Mouse (Mus musculus) neural tube, embryonic 14.5 days (tissue): ENCODE data around the gene Rubcn. TPM values are rescaled to one million over a fixed set of nuclear protein-coding genes. Genes with fewer than 3 reads are reported as not detected.

Source experiments
- ATAC-seq: fragments of 200-750 bp; cut with Nextera tagmentation; 2 replicates; pipeline ENCODE4 v1.8.0; 2017; ENCODE audit warnings: low read depth, mild to moderate bottlenecking, moderate TSS enrichment, moderate library complexity
- H3K27ac ChIP-seq: fragments of 300-500 bp; sonication (generic); 2 replicates; pipeline ENCODE4 v1.5.1; 2014; ENCODE audit warnings: low read depth, mild to moderate bottlenecking, control low read depth, low read length, moderate library complexity, mixed read lengths
- H3K27me3 ChIP-seq: fragments of 300-500 bp; sonication (generic); 2 replicates; pipeline ENCODE4 v1.6.1; 2014; ENCODE audit warnings: low read length; ENCODE audit not compliant: control insufficient read depth, insufficient read depth
- H3K36me3 ChIP-seq: fragments of 300-500 bp; sonication (generic); 2 replicates; pipeline ENCODE4 v1.6.1; 2014; ENCODE audit warnings: low read length, mixed read lengths; ENCODE audit not compliant: control insufficient read depth, insufficient read depth
- H3K4me1 ChIP-seq: fragments of 300-500 bp; sonication (generic); 2 replicates; pipeline ENCODE4 v1.6.1; 2014; ENCODE audit warnings: low read length; ENCODE audit not compliant: control insufficient read depth, insufficient read depth
- H3K4me2 ChIP-seq: fragments of 300-500 bp; sonication (generic); 2 replicates; pipeline ENCODE4 v1.6.1; 2014; ENCODE audit warnings: mild to moderate bottlenecking, low read depth, low read length, control low read depth
- H3K4me3 ChIP-seq: fragments of 300-500 bp; sonication (generic); 2 replicates; pipeline ENCODE4 v1.5.1; 2014; ENCODE audit warnings: low read depth, low read length, control low read depth, mixed read lengths
- H3K9ac ChIP-seq: fragments of 300-500 bp; sonication (generic); replicated peaks from 2 replicates; pipeline ENCODE4 v1.6.1; 2014; ENCODE audit warnings: low read depth, mild to moderate bottlenecking, control low read depth, low read length, mixed read lengths
- H3K9me3 ChIP-seq: fragments of 300-500 bp; sonication (generic); 2 replicates; pipeline ENCODE4 v1.6.1; 2016; ENCODE audit warnings: low read length; ENCODE audit not compliant: control insufficient read depth
- WGBS: fragments of 180-500 bp; shearing (Covaris S2); extraction: QIAGEN DNeasy Blood & Tissue Kit; methylation state at CpG from one replicate; pipeline ENCODE4 v1.1.7; 2014; 5-methylcytosine and 5-hydroxymethylcytosine counted together
- polyA plus RNA-seq: library from polyadenylated mRNA; unstranded; fragments of >200 nt; fragmentation: Nextera tagmentation; extraction: Ambion mirVana; gene quantifications from 2 replicates; pipeline ENCODE4 v1.2.1, GENCODE M21; 2014

The Rubcn gene
- polyA plus RNA-seq, 1 experiment from 2014 or later = 29.1 TPM

DNA sequence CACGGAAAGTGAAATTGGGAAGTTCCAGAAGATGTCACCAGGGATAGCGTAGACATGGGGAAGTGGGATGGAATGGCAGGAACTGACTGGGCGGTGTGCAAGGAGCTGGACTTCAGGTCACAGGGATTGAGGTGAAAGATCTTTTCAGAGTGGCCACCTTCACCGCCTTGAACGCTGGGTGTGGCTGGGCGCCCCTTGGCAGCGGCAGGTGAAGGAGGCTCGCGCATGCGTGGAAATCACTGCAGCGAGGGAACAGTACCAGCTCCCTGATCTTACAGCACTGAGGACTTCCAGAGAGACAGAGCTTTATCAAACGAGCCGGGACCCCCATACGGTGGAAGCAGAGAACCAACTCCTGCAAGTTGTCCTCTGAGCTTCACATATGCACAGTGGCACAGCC is 63.0 kb downstream of the Rubcn start:
- H3K9me3 ChIP-seq = no peaks in the 10 kb centered on the region
- no peak overlapping the region for H3K9ac ChIP-seq
- WGBS = 24% methylated on average over 14 of the region's 14 CpGs

DNA sequence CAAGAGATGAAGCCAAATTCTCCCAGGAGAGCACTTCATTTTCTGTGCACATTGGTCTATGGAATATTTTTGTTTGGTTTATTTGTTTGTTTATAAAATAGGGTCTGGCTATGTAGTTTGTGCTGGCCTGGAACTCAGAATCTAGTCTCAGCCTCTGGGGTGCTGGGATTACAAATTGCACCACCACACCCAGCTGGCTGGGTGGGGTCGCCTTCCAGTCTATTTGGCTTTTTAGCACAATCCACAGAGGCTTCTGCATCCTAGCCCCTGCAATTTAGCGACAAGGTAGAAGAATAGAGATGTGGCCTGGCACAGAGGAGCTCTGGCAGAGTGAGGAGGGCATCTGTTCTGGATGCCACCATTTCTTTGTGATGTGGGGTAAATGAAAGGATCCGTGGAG is 63.8 kb downstream of the Rubcn start:
- Histone ChIP-seq H3K4me1 (0 out of 2 replicates have a peak, but pooled peaks cover 3% of the 10 kb centered on the region), H3K36me3 (no peaks in the 10 kb centered on the region), H3K27ac (no peak overlapping the region), H3K9me3 (no peaks in the 10 kb centered on the region), H3K9ac (no peak overlapping the region), H3K4me3 (no peak overlapping the region), H3K4me2 (no peak overlapping the region), H3K27me3 (no peaks in the 10 kb centered on the region)
- ATAC-seq = no peak
- WGBS = 66% methylated on average over 3 of the region's 3 CpGs

More for the DNA sequence above, 63.0 kb downstream of the Rubcn start:
- Histone ChIP-seq H3K4me3 (peak overlapping the region; percentile 24), H3K4me2 (peak overlapping the region; percentile 51), H3K27me3 (no peaks in the 10 kb centered on the region), H3K4me1 (0 out of 2 replicates have a peak, but pooled peaks cover 3% of the 10 kb centered on the region), H3K36me3 (no peaks in the 10 kb centered on the region), H3K27ac (no peak overlapping the region)
- ATAC-seq = no peak

DNA sequence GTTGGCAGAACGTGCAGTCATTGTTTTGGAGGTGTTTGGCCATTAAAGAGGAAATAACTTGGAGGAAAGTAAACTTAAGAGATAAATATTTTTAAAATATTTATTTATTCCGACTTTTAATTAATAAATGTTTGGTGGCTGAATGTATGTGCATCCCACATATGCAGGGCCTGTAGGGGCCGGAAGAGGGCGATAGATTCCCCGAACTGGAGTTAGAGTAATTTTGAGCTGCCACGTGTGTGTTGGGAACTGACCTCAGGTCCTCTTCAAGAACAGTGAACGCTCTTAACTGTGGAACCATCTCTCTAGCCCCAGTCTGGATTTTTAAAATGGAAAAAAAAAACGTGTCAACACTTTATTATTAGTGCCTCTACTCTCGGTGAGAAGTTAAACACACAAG is 64.2 kb downstream of the Rubcn start:
- Histone ChIP-seq H3K27ac (no peak overlapping the region), H3K9me3 (no peaks in the 10 kb centered on the region), H3K36me3 (no peaks in the 10 kb centered on the region), H3K4me2 (no peak overlapping the region), H3K4me1 (0 out of 2 replicates have a peak, but pooled peaks cover 3% of the 10 kb centered on the region), H3K4me3 (no peak overlapping the region), H3K9ac (no peak overlapping the region), H3K27me3 (no peaks in the 10 kb centered on the region)
- WGBS = 53% methylated on average over 9 of the region's 9 CpGs
- no peak for ATAC-seq

DNA sequence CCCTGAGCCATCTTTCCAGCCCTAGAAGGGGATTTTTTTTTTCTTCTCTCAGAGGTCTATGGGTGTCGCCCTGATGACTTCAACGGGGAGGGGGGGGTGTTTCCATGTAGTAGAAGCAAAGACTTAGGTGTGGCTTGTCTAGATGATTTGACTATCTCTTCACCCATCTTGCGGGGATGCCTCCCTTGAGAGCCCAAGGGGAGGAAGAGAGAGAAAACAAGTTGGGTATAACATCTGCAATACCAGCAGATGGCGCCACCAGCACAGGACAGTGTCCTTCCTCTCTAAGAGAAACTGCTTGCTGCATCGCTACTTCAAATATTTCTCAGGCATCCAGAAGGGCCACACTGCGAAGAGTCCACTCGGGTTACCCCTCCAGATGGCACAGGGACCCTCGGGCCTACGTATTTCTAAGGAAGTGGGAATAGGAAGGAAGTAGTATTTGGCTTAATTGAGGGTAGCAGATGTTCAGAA is 64.6 kb downstream of the Rubcn start:
- ATAC-seq = no peak

DNA sequence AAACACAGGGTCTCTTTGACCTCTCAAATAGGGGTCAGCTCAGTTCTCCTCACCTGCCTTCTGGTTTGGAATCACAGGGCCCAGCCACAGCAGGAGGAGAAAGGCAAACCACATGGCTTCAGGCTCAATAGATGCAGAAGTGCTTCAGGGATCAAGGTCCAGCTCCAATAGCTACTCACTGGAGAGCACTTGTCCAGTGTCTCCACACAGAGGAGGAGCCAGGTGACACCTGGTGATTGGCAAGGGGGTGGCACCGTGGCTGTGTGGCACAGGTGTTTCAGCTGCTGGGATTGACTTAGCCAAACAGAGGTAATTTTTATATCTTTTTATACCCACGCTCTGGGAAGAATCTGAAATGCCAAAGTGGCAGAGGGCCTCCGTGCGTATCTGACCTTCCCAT is 67.2 kb downstream of the Rubcn start, which contains the start of gene Smbd1:
Gene Smbd1 (minus strand): TSS at position 157 of the 400 bp plus-strand sequence.
- Histone ChIP-seq H3K9ac (no peak within 1 kb of the TSS), H3K27ac (no peak within 1 kb of the TSS), H3K4me1 (0 out of 2 replicates have a peak, but pooled peaks cover 3% of the 10 kb centered on the region), H3K9me3 (no peaks in the 10 kb centered on the region), H3K36me3 (no peaks in the 10 kb centered on the region), H3K27me3 (no peaks in the 10 kb centered on the region), H3K4me3 (no peak within 1 kb of the TSS), H3K4me2 (no peak within 1 kb of the TSS)
- no peak for ATAC-seq
- WGBS = 87% methylated on average over 4 of the region's 4 CpGs

More for the DNA sequence above, 64.6 kb downstream of the Rubcn start:
- Histone ChIP-seq H3K27me3 (no peaks in the 10 kb centered on the region), H3K4me1 (0 out of 2 replicates have a peak, but pooled peaks cover 3% of the 10 kb centered on the region), H3K4me2 (no peak overlapping the region), H3K9me3 (no peaks in the 10 kb centered on the region), H3K36me3 (no peaks in the 10 kb centered on the region), H3K9ac (no peak overlapping the region), H3K27ac (no peak overlapping the region), H3K4me3 (no peak overlapping the region)
- WGBS = 2% methylated on average over 9 of the region's 9 CpGs

DNA sequence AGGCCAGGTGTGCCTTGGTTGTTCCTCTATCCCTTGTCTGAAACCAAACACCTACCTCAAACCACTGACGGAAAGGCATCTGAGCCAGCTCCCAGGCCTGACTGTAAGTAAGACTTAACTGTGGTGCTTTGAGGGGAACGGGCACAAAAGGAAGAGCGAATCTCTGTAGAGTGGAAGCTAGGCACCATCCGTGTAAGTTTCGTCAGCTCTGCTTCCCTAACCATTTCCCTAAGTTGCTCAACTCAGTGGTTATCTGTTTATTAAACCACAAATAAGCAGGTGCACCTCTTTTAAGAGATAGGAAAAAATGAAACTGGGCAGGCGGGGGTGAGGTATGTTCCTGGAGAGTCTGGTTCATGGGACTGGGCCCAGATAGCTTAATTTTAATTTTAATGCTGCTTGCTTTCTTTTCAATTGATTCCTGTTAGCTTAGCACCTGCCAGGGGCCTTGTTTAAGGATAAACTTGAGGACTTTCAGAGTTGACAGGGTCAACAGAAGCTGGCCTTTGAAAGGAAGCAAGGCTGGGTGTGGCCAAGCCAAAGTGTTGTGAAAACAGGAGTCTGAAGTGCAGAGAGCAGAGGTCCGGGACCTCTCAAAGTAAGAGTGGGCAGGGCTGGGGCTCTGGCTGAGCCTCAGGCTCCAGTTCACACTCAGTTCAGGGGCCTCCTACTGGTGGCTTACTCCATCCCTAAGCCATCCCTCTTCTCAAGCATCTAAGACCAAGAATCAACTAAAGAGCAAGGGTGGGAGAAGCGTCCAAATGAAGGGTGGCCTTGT is 70.0 kb downstream of the Rubcn start:
- H3K27me3 ChIP-seq = no peaks in the 10 kb centered on the region
- H3K36me3 ChIP-seq = no peaks in the 10 kb centered on the region
- no peak overlapping the region for H3K4me2 ChIP-seq
- H3K9me3 ChIP-seq = no peaks in the 10 kb centered on the region
- no peak overlapping the region for H3K9ac ChIP-seq
- no peak overlapping the region for H3K4me3 ChIP-seq
- no peak for ATAC-seq
- H3K27ac ChIP-seq = no peak overlapping the region
- H3K4me1 ChIP-seq = no peaks in the 10 kb centered on the region
- 72% methylated on average over 8 of the region's 8 CpGs for WGBS

DNA sequence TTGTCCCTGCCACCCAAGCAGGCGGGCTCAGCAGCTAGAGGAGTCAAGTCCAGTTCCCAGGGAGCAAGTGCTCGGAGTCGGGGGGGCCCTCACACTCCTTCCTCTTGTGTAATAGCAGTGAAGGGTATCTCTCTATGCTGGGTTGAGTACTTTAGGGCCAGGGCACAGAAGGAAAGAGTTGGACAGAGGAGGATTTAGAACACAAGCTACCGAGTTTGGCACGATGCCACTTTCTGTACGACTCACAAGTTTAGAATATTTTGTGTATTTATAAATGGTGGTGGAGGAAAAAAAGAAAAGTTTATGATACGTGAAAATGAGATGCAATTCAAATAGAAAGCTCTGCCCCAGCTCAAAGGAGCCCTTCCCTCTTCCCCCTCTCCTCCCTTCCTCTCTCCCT is 72.4 kb downstream of the Rubcn start:
- Histone ChIP-seq H3K9me3 (no peaks in the 10 kb centered on the region), H3K36me3 (no peaks in the 10 kb centered on the region), H3K27me3 (no peaks in the 10 kb centered on the region), H3K27ac (no peak overlapping the region), H3K4me3 (no peak overlapping the region), H3K4me2 (no peak overlapping the region), H3K9ac (no peak overlapping the region), H3K4me1 (no peaks in the 10 kb centered on the region)
- 87% methylated on average over 7 of the region's 7 CpGs for WGBS
- no peak for ATAC-seq

DNA sequence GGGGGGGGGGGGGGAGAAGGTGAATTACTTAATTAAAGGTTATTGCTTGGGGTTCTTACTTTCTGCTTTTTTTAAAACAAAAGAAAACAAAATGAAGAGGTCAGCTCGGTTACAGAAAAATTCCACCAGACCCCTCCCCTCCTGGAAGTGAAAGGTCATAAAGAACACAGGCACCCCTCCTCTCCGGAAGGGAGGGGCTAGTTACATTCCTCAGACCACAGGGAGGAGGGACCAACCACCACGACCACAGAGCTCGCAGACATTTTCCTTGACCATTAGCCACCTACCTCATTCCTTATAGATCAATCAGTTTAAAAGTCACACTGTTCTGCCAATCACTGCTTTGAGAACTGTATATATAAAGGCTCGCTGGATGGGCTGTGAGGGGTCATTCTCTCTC is 73.7 kb downstream of the Rubcn start:
- Histone ChIP-seq H3K9me3 (no peaks in the 10 kb centered on the region), H3K9ac (no peak overlapping the region), H3K36me3 (no peaks in the 10 kb centered on the region), H3K27ac (no peak overlapping the region), H3K4me1 (no peaks in the 10 kb centered on the region), H3K27me3 (no peaks in the 10 kb centered on the region), H3K4me2 (no peak overlapping the region), H3K4me3 (no peak overlapping the region)
- 40% methylated on average over 5 of the region's 5 CpGs for WGBS
- ATAC-seq = 0 out of 2 replicates have a peak, but pooled peaks have one; percentile 34

DNA sequence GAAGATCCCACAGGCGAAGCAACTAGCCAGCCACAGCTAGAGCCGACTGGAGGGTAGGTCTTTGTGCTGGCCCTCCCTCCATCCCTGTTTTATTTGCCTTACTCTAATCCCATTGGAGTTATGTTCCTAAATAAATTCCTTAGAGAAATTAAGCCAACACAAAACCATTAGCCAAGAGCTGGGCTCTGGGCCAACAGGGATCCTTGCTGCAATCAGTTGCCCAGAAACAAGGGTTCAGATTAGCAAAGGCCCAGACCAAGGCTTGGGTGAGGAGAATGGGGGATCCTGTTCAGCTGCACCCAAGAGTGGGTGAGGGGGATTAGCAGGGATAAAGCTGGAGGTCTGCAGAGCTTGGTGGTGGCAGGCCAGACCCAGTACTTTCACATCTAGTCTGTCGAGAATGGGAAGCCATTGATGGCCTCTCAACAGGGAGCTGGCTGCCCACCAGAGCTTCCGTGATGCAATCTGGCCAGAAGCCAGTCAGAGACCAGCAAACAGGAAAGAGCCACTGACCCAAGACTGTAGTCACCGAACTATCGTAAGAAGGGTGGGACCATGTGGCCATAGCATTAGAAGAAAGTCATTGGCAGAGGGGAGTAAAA is 74.2 kb downstream of the Rubcn start:
- peak overlapping the region; percentile 35; the same call in 1 of the 2 replicates for H3K27ac ChIP-seq
- H3K4me3 ChIP-seq = no peak overlapping the region
- H3K9ac ChIP-seq = no peak overlapping the region
- H3K9me3 ChIP-seq = no peaks in the 10 kb centered on the region
- ATAC-seq = peak; percentile 78
- no peaks in the 10 kb centered on the region for H3K27me3 ChIP-seq
- no peaks in the 10 kb centered on the region for H3K4me1 ChIP-seq
- WGBS = 38% methylated on average over 6 of the region's 6 CpGs
- H3K36me3 ChIP-seq = no peaks in the 10 kb centered on the region
- H3K4me2 ChIP-seq = no peak overlapping the region
